Mouse (Mus musculus): ENCODE data around the gene Eps8l3. TPM values are rescaled to one million over a fixed set of nuclear protein-coding genes. Genes with fewer than 3 reads are reported as not detected.

Eps8l3 gene
- polyA plus RNA-seq, 1 experiment from 2014 or later = not detected

GRCm38 (mm10) chr3:107863471-107863870 is 13.6 kb upstream of the Eps8l3 start:
- H3K9ac ChIP-seq (ENCODE audit: low read length) = no peak overlapping the region
- ATAC-seq (ENCODE audit: low read depth) = no peak
- 65% methylated on average over 5 of the region's 5 CpGs for WGBS

GRCm38 (mm10) chr3:107863898-107864603 is 13.0 kb upstream of the Eps8l3 start:
- 15% methylated on average over 2 of the region's 2 CpGs for WGBS
- Histone ChIP-seq H3K27me3 (ENCODE audit: control insufficient read depth, insufficient read depth, low read depth, low read length) (no peaks in the 10 kb centered on the region; the same call in 1 of the 2 replicates), H3K27ac (ENCODE audit: low read length) (no peak overlapping the region), H3K36me3 (ENCODE audit: control insufficient read depth, insufficient read depth, low read length) (no peaks in the 10 kb centered on the region), H3K4me3 (ENCODE audit: low read length) (no peak overlapping the region), H3K9ac (ENCODE audit: low read length) (no peak overlapping the region), H3K9me3 (ENCODE audit: control insufficient read depth, low read length) (no peaks in the 10 kb centered on the region), H3K4me1 (replicated peaks; ENCODE audit: control insufficient read depth, insufficient read depth, low read length) (no peaks in the 10 kb centered on the region; the same call in 1 of the 2 replicates), H3K4me2 (ENCODE audit: low read depth, low read length) (no peak overlapping the region)
- peak; percentile 92 for ATAC-seq (ENCODE audit: low read depth)

More at GRCm38 (mm10) chr3:107863471-107863870, 13.6 kb upstream of the Eps8l3 start:
- Histone ChIP-seq H3K4me2 (ENCODE audit: low read depth, low read length) (no peak overlapping the region), H3K9me3 (ENCODE audit: control insufficient read depth, low read length) (no peaks in the 10 kb centered on the region), H3K36me3 (ENCODE audit: control insufficient read depth, insufficient read depth, low read length) (no peaks in the 10 kb centered on the region), H3K27me3 (ENCODE audit: control insufficient read depth, insufficient read depth, low read depth, low read length) (no peaks in the 10 kb centered on the region; the same call in 1 of the 2 replicates), H3K4me3 (ENCODE audit: low read length) (no peak overlapping the region), H3K27ac (ENCODE audit: low read length) (no peak overlapping the region), H3K4me1 (replicated peaks; ENCODE audit: control insufficient read depth, insufficient read depth, low read length) (no peaks in the 10 kb centered on the region; the same call in 1 of the 2 replicates)

GRCm38 (mm10) chr3:107865364-107866091 is 11.5 kb upstream of the Eps8l3 start:
- no peaks in the 10 kb centered on the region for H3K9me3 ChIP-seq (ENCODE audit: control insufficient read depth, low read length)
- no peak for ATAC-seq (ENCODE audit: low read depth)

GRCm38 (mm10) chr3:107867086-107867485 is 9.9 kb upstream of the Eps8l3 start:
- no peaks in the 10 kb centered on the region for H3K36me3 ChIP-seq (ENCODE audit: control insufficient read depth, insufficient read depth, low read length)
- H3K9ac ChIP-seq (ENCODE audit: low read length) = no peak overlapping the region
- no peaks in the 10 kb centered on the region; the same call in 1 of the 2 replicates for H3K27me3 ChIP-seq (ENCODE audit: control insufficient read depth, insufficient read depth, low read depth, low read length)
- H3K27ac ChIP-seq (ENCODE audit: low read length) = no peak overlapping the region
- no peaks in the 10 kb centered on the region; the same call in 1 of the 2 replicates for H3K4me1 ChIP-seq (replicated peaks; ENCODE audit: control insufficient read depth, insufficient read depth, low read length)
- peak; percentile 58 for ATAC-seq (ENCODE audit: low read depth)
- H3K4me2 ChIP-seq (ENCODE audit: low read depth, low read length) = no peak overlapping the region
- H3K9me3 ChIP-seq (ENCODE audit: control insufficient read depth, low read length) = no peaks in the 10 kb centered on the region
- WGBS = 6% methylated on average over 8 of the region's 8 CpGs
- H3K4me3 ChIP-seq (ENCODE audit: low read length) = no peak overlapping the region

More at GRCm38 (mm10) chr3:107865364-107866091, 11.5 kb upstream of the Eps8l3 start:
- Histone ChIP-seq H3K27ac (ENCODE audit: low read length) (no peak overlapping the region), H3K4me1 (replicated peaks; ENCODE audit: control insufficient read depth, insufficient read depth, low read length) (no peaks in the 10 kb centered on the region; the same call in 1 of the 2 replicates), H3K4me3 (ENCODE audit: low read length) (no peak overlapping the region), H3K27me3 (ENCODE audit: control insufficient read depth, insufficient read depth, low read depth, low read length) (no peaks in the 10 kb centered on the region; the same call in 1 of the 2 replicates), H3K9ac (ENCODE audit: low read length) (no peak overlapping the region), H3K36me3 (ENCODE audit: control insufficient read depth, insufficient read depth, low read length) (no peaks in the 10 kb centered on the region), H3K4me2 (ENCODE audit: low read depth, low read length) (no peak overlapping the region)
- WGBS = 57% methylated on average over 10 of the region's 10 CpGs

GRCm38 (mm10) chr3:107868452-107868851 is 8.6 kb upstream of the Eps8l3 start:
- Histone ChIP-seq H3K4me3 (ENCODE audit: low read length) (no peak overlapping the region), H3K4me2 (ENCODE audit: low read depth, low read length) (no peak overlapping the region), H3K27ac (ENCODE audit: low read length) (no peak overlapping the region), H3K27me3 (ENCODE audit: control insufficient read depth, insufficient read depth, low read depth, low read length) (no peaks in the 10 kb centered on the region; the same call in 1 of the 2 replicates), H3K9me3 (ENCODE audit: control insufficient read depth, low read length) (no peaks in the 10 kb centered on the region), H3K36me3 (ENCODE audit: control insufficient read depth, insufficient read depth, low read length) (no peaks in the 10 kb centered on the region), H3K4me1 (replicated peaks; ENCODE audit: control insufficient read depth, insufficient read depth, low read length) (no peaks in the 10 kb centered on the region; the same call in 1 of the 2 replicates), H3K9ac (ENCODE audit: low read length) (no peak overlapping the region)
- 89% methylated on average over 22 of the region's 22 CpGs for WGBS
- ATAC-seq (ENCODE audit: low read depth) = no peak

GRCm38 (mm10) chr3:107869097-107869496 is 7.9 kb upstream of the Eps8l3 start:
- no peaks in the 10 kb centered on the region; the same call in 1 of the 2 replicates for H3K27me3 ChIP-seq (ENCODE audit: control insufficient read depth, insufficient read depth, low read depth, low read length)
- no peak overlapping the region for H3K4me3 ChIP-seq (ENCODE audit: low read length)
- H3K27ac ChIP-seq (ENCODE audit: low read length) = no peak overlapping the region
- H3K4me1 ChIP-seq (replicated peaks; ENCODE audit: control insufficient read depth, insufficient read depth, low read length) = no peaks in the 10 kb centered on the region
- ATAC-seq (ENCODE audit: low read depth) = no peak
- H3K9ac ChIP-seq (ENCODE audit: low read length) = no peak overlapping the region
- WGBS = 57% methylated on average over 7 of the region's 7 CpGs
- H3K36me3 ChIP-seq (ENCODE audit: control insufficient read depth, insufficient read depth, low read length) = no peaks in the 10 kb centered on the region
- H3K4me2 ChIP-seq (ENCODE audit: low read depth, low read length) = no peak overlapping the region
- no peaks in the 10 kb centered on the region for H3K9me3 ChIP-seq (ENCODE audit: control insufficient read depth, low read length)

- H3K36me3 ChIP-seq (ENCODE audit: control insufficient read depth, insufficient read depth, low read length) = no peaks in the 10 kb centered on the region
- H3K9ac ChIP-seq (ENCODE audit: low read length) = no peak overlapping the region
- no peak overlapping the region for H3K4me2 ChIP-seq (ENCODE audit: low read depth, low read length)
- H3K4me3 ChIP-seq (ENCODE audit: low read length) = no peak overlapping the region
- ATAC-seq (ENCODE audit: low read depth) = no peak
- H3K4me1 ChIP-seq (replicated peaks; ENCODE audit: control insufficient read depth, insufficient read depth, low read length) = no peaks in the 10 kb centered on the region
- no peak overlapping the region for H3K27ac ChIP-seq (ENCODE audit: low read length)
- 71% methylated on average over 4 of the region's 4 CpGs for WGBS
- H3K9me3 ChIP-seq (ENCODE audit: control insufficient read depth, low read length) = no peaks in the 10 kb centered on the region
- no peaks in the 10 kb centered on the region; the same call in 1 of the 2 replicates for H3K27me3 ChIP-seq (ENCODE audit: control insufficient read depth, insufficient read depth, low read depth, low read length)
These were observed 7.1 kb upstream of the Eps8l3 start for GRCm38 (mm10) chr3:107869925-107870324.

- Histone ChIP-seq H3K4me2 (ENCODE audit: low read depth, low read length) (no peak overlapping the region), H3K9me3 (ENCODE audit: control insufficient read depth, low read length) (no peaks in the 10 kb centered on the region), H3K27ac (ENCODE audit: low read length) (no peak overlapping the region), H3K9ac (ENCODE audit: low read length) (no peak overlapping the region), H3K4me3 (ENCODE audit: low read length) (no peak overlapping the region), H3K4me1 (replicated peaks; ENCODE audit: control insufficient read depth, insufficient read depth, low read length) (no peaks in the 10 kb centered on the region), H3K36me3 (ENCODE audit: control insufficient read depth, insufficient read depth, low read length) (no peaks in the 10 kb centered on the region), H3K27me3 (ENCODE audit: control insufficient read depth, insufficient read depth, low read depth, low read length) (no peaks in the 10 kb centered on the region)
- WGBS = 49% methylated on average over 24 of the region's 24 CpGs
- ATAC-seq (ENCODE audit: low read depth) = no peak
These were observed 3.4 kb upstream of the Eps8l3 start for GRCm38 (mm10) chr3:107873335-107874251.

All from lung, embryonic 16.5 days (tissue).